ENCODE assay signal across 30 mouse cellular contexts in genomic region chr15:20463601-20464000, GRCm38 (mm10). TPM values are rescaled to one million over a fixed set of nuclear protein-coding genes. Genes with fewer than 3 reads are reported as not detected.
DNase-seq lines count a peak whose midpoint lies in the region; ATAC-seq and TF ChIP-seq lines count a peak whose summit lies in the region.
"Had no signal": no experiment of that assay in that cellular context is flagged by ENCODE, and none has a peak within 500 bp of the region (broad histone marks: within the 10 kb centered on the region; RNA-seq: fewer than 3 reads in every experiment).

No protein-coding gene starts in this region.

- no peak for TF ChIP-seq CTCF in stomach, postnatal 0 days (IDR thresholded peaks at IDR 0.05; ENCODE audit: low read depth)

- H3K4me2 ChIP-seq in forebrain, embryonic 14.5 days (ENCODE audit: low read length), result no peak overlapping the region
- no peak overlapping the region for H3K4me2 ChIP-seq in forebrain, embryonic 13.5 days
- H3K4me2 ChIP-seq in kidney, embryonic 16.5 days (replicated peaks; ENCODE audit: low read depth, low read length), result no peak overlapping the region
- no peak overlapping the region for H3K4me2 ChIP-seq in stomach, embryonic 14.5 days (replicated peaks; ENCODE audit: low read depth, low read length)
- no peak overlapping the region for H3K4me2 ChIP-seq in stomach, postnatal 0 days (replicated peaks; ENCODE audit: low read depth)
- H3K4me2 ChIP-seq: embryonic facial prominence, embryonic 13.5 days; heart, embryonic 12.5 days; hindbrain, embryonic 14.5 days; liver, embryonic 12.5 days; midbrain, embryonic 15.5 days had no signal

- H3K4me1 ChIP-seq in forebrain, embryonic 14.5 days (ENCODE audit: control insufficient read depth, insufficient read depth, low read length), result no peaks in the 10 kb centered on the region
- H3K4me1 ChIP-seq in forebrain, embryonic 13.5 days, result no peaks in the 10 kb centered on the region
- no peaks in the 10 kb centered on the region for H3K4me1 ChIP-seq in kidney, embryonic 16.5 days (ENCODE audit: insufficient read depth, low read length)
- H3K4me1 ChIP-seq in stomach, embryonic 14.5 days (ENCODE audit: control insufficient read depth, insufficient read depth, low read length), result 0 out of 2 replicates have a peak, but pooled peaks cover 3% of the 10 kb centered on the region
- no peaks in the 10 kb centered on the region for H3K4me1 ChIP-seq in stomach, postnatal 0 days (replicated peaks; ENCODE audit: control insufficient read depth, insufficient read depth)
- H3K4me1 ChIP-seq: embryonic facial prominence, embryonic 13.5 days; heart, embryonic 12.5 days; liver, embryonic 12.5 days; midbrain, embryonic 15.5 days had no signal

- H3K9me3 ChIP-seq in forebrain, embryonic 14.5 days (replicated peaks; ENCODE audit: control insufficient read depth, low read length), result no peaks in the 10 kb centered on the region
- no peaks in the 10 kb centered on the region for H3K9me3 ChIP-seq in forebrain, embryonic 13.5 days (replicated peaks)
- H3K9me3 ChIP-seq in kidney, embryonic 16.5 days (ENCODE audit: low read length), result no peaks in the 10 kb centered on the region
- no peaks in the 10 kb centered on the region for H3K9me3 ChIP-seq in stomach, embryonic 14.5 days (ENCODE audit: control insufficient read depth, low read depth, low read length)
- no peaks in the 10 kb centered on the region for H3K9me3 ChIP-seq in stomach, postnatal 0 days (ENCODE audit: control insufficient read depth, low read length)
- H3K9me3 ChIP-seq: embryonic facial prominence, embryonic 13.5 days; G1E; heart, embryonic 12.5 days; liver, embryonic 12.5 days; midbrain, embryonic 15.5 days had no signal

- H3K27ac ChIP-seq in forebrain, embryonic 14.5 days (ENCODE audit: low read depth, low read length), result no peak overlapping the region
- H3K27ac ChIP-seq in forebrain, embryonic 13.5 days, result no peak overlapping the region
- H3K27ac ChIP-seq in kidney, embryonic 16.5 days (ENCODE audit: low read length), result no peak overlapping the region
- no peak overlapping the region for H3K27ac ChIP-seq in stomach, embryonic 14.5 days (ENCODE audit: low read length)
- H3K27ac ChIP-seq in stomach, postnatal 0 days (replicated peaks), result no peak overlapping the region
- H3K27ac ChIP-seq: embryonic facial prominence, embryonic 13.5 days; heart, adult 2 months; hindbrain, embryonic 14.5 days; layer of hippocampus, adult 2 months; left cerebral cortex, adult 2 months; liver, embryonic 12.5 days; macrophage; midbrain, embryonic 15.5 days had no signal

- peak; percentile 18 for DNase-seq in forebrain, embryonic 14.5 days (ENCODE audit: low spot score)
- DNase-seq in kidney, postnatal 25 days, result no peak
- DNase-seq in stomach, postnatal 0 days (ENCODE audit: low spot score), result no peak
- no peak for DNase-seq in urinary bladder, postnatal 25 days (ENCODE audit: low spot score)
- DNase-seq: adrenal gland, adult 8-10 months; cerebellum, adult 11-12 months; cerebellum, adult 9-11 months; embryo, embryonic 11 days; heart, adult 2 months; heart, postnatal 4 days; kidney, adult 8-10 months; kidney, postnatal 36 days; liver, postnatal 0 days; spleen, adult 18-20 months; thymus, postnatal 14 days had no signal

- no peak overlapping the region for H3K9ac ChIP-seq in forebrain, embryonic 14.5 days (ENCODE audit: low read length)
- H3K9ac ChIP-seq in forebrain, embryonic 13.5 days, result no peak overlapping the region
- H3K9ac ChIP-seq in kidney, embryonic 16.5 days (replicated peaks; ENCODE audit: low read length), result no peak overlapping the region
- H3K9ac ChIP-seq in stomach, embryonic 14.5 days (replicated peaks; ENCODE audit: low read depth, low read length), result no peak overlapping the region
- H3K9ac ChIP-seq in stomach, postnatal 0 days (ENCODE audit: low read length), result no peak overlapping the region
- H3K9ac ChIP-seq: embryonic facial prominence, embryonic 13.5 days; heart, embryonic 12.5 days; hindbrain, embryonic 14.5 days; liver, embryonic 12.5 days; liver, postnatal 0 days; midbrain, embryonic 15.5 days had no signal

- ATAC-seq in forebrain, embryonic 14.5 days, result no peak
- ATAC-seq in forebrain, embryonic 13.5 days, result no peak
- ATAC-seq in kidney, embryonic 16.5 days (ENCODE audit: low FRiP score, low TSS enrichment), result peak; percentile 42; the same call in 1 of the 2 replicates
- 0 out of 2 replicates have a peak, but pooled peaks have one; percentile 37 for ATAC-seq in stomach, embryonic 14.5 days (ENCODE audit: insufficient number of reproducible peaks, insufficient read depth, low FRiP score, low read depth)
- ATAC-seq in stomach, postnatal 0 days (ENCODE audit: low FRiP score, low TSS enrichment), result no peak
- ATAC-seq: inflammation-experienced regulatory T-cells, adult 6 months; liver, embryonic 12.5 days; liver, postnatal 0 days; lung, postnatal 0 days; midbrain, embryonic 15.5 days had no signal

- H3K36me3 ChIP-seq in forebrain, embryonic 14.5 days (ENCODE audit: control insufficient read depth, insufficient read depth, low read length), result no peaks in the 10 kb centered on the region
- H3K36me3 ChIP-seq in forebrain, embryonic 13.5 days (ENCODE audit: poor library complexity, severe bottlenecking), result no peaks in the 10 kb centered on the region
- H3K36me3 ChIP-seq in kidney, embryonic 16.5 days (ENCODE audit: insufficient read depth, low read length), result no peaks in the 10 kb centered on the region
- no peaks in the 10 kb centered on the region for H3K36me3 ChIP-seq in stomach, embryonic 14.5 days (ENCODE audit: control insufficient read depth, insufficient read depth, low read length)
- no peaks in the 10 kb centered on the region for H3K36me3 ChIP-seq in stomach, postnatal 0 days (ENCODE audit: control insufficient read depth, insufficient read depth, low read length)
- H3K36me3 ChIP-seq: embryonic facial prominence, embryonic 13.5 days; G1E; heart, embryonic 12.5 days; liver, embryonic 12.5 days; midbrain, embryonic 15.5 days had no signal

- H3K4me3 ChIP-seq in forebrain, embryonic 14.5 days (ENCODE audit: low read depth, low read length), result no peak overlapping the region
- no peak overlapping the region for H3K4me3 ChIP-seq in forebrain, embryonic 13.5 days
- no peak overlapping the region for H3K4me3 ChIP-seq in kidney, embryonic 16.5 days (ENCODE audit: low read length)
- no peak overlapping the region for H3K4me3 ChIP-seq in stomach, embryonic 14.5 days (ENCODE audit: low read depth, low read length)
- no peak overlapping the region for H3K4me3 ChIP-seq in stomach, postnatal 0 days (ENCODE audit: low read depth, low read length)
- H3K4me3 ChIP-seq: embryonic facial prominence, embryonic 13.5 days; erythroblast, embryonic 14.5 days; heart, adult 2 months; heart, embryonic 12.5 days; layer of hippocampus, adult 2 months; left cerebral cortex, adult 2 months; liver, embryonic 12.5 days; midbrain, embryonic 15.5 days had no signal

- H3K27me3 ChIP-seq in forebrain, embryonic 14.5 days (replicated peaks; ENCODE audit: control insufficient read depth, insufficient read depth, low read length), result no peaks in the 10 kb centered on the region
- H3K27me3 ChIP-seq in forebrain, embryonic 13.5 days, result no peaks in the 10 kb centered on the region
- no peaks in the 10 kb centered on the region for H3K27me3 ChIP-seq in kidney, embryonic 16.5 days (ENCODE audit: insufficient read depth, low read length)
- no peaks in the 10 kb centered on the region for H3K27me3 ChIP-seq in stomach, embryonic 14.5 days (ENCODE audit: control insufficient read depth, insufficient read depth, low read length)
- H3K27me3 ChIP-seq in stomach, postnatal 0 days (ENCODE audit: control insufficient read depth, insufficient read depth, low read length), result no peaks in the 10 kb centered on the region
- H3K27me3 ChIP-seq: embryonic facial prominence, embryonic 13.5 days; heart, embryonic 12.5 days; liver, embryonic 12.5 days; midbrain, embryonic 15.5 days had no signal

- TF ChIP-seq EP300 in stomach, postnatal 0 days (optimal IDR thresholded peaks at IDR 0.05), result no peak

- 75% methylated on average over 1 of the region's 1 CpGs for WGBS in forebrain, embryonic 14.5 days
- 87% methylated on average over 1 of the region's 1 CpGs for WGBS in forebrain, embryonic 13.5 days
- WGBS in kidney, embryonic 16.5 days, result 83% methylated on average over 1 of the region's 1 CpGs
- 65% methylated on average over 1 of the region's 1 CpGs for WGBS in stomach, embryonic 14.5 days
- WGBS in stomach, postnatal 0 days, result 44% methylated on average over 1 of the region's 1 CpGs

RNA-seq across cellular contexts. Expression of gene Cdh12, which starts 14.5 kb away (rescaled TPM):
- 2.3 and 4.0 TPM in 2 replicates for polyA plus RNA-seq in forebrain, embryonic 14.5 days (2014; fragmentation: Nextera tagmentation; extraction: Ambion mirVana)
- 2.0 and 2.1 TPM in 2 replicates for polyA plus RNA-seq in forebrain, embryonic 13.5 days (2015; fragmentation: Nextera tagmentation; extraction: Ambion mirVana)
- 0.03 and 0.06 TPM in 2 replicates for polyA plus RNA-seq in kidney, embryonic 16.5 days (2015; fragmentation: Nextera tagmentation; extraction: Ambion mirVana)
- 1.3 and 1.4 TPM in 2 replicates for polyA plus RNA-seq in stomach, embryonic 14.5 days (2014; fragmentation: Nextera tagmentation; extraction: Ambion mirVana)
- polyA plus RNA-seq in stomach, postnatal 0 days (2015; fragmentation: Nextera tagmentation; extraction: Ambion mirVana), result 0.12 and 0.16 TPM in 2 replicates
- polyA plus RNA-seq: erythroblast, embryonic 14.5 days; G1E; heart, adult 2 months; inflammation-experienced regulatory T-cells, adult 6 months; liver, embryonic 12.5 days; liver, postnatal 0 days; lung, postnatal 0 days; macrophage had no signal

Comparison
In these comparisons a context has a peak if more than half of its experiments do, and no peak if none do; other contexts are left out.
1. ATAC-seq: peak in kidney, embryonic 16.5 days (single experiment) and stomach, embryonic 14.5 days (single experiment); none in forebrain, embryonic 14.5 days (single experiment), forebrain, embryonic 13.5 days (single experiment) and stomach, postnatal 0 days (single experiment).